Mouse (Mus musculus) testis, postnatal 10 days (tissue): Measurements from ENCODE around the gene Rsad1.
A peak's percentile ranks its signal among the peaks of the same experiment; 100 is the strongest.

Experiments
- DNase-seq: peaks from one replicate; pipeline ENCODE4 v3.0.0; 2021; ENCODE audit warnings: low spot score

Gene Rsad1

GRCm38 (mm10) chr11:94548041-94548784 lies 842 bp downstream of the Rsad1 start:
- peak; percentile 75 for DNase-seq

- DNase-seq, result no peak
Observed at GRCm38 (mm10) chr11:94547271-94547670, 1.8 kb downstream of the Rsad1 start.

GRCm38 (mm10) chr11:94546381-94546780 lies 2.7 kb downstream of the Rsad1 start:
- no peak for DNase-seq

DNA sequence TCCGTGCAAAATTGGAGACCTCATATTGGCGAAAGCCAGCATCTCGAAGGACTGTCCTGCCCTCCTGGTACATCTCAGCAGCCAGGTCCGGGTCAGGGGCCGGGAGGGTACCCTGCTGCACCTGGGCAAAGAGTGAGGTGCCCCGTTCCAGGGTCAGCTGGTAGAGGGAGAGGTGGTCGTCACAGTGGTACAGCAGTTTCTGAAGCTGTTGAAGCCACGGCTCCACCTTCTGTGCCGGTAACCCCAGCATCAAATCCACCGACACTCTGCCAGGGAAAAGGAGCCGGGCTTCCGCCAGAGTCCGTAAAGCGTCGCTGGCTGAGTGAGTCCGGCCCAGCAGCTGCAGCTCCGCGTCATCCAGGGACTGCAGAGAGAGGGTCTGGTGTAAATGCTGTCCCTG lies 4.6 kb downstream of the Rsad1 start:
- no peak for DNase-seq

DNA sequence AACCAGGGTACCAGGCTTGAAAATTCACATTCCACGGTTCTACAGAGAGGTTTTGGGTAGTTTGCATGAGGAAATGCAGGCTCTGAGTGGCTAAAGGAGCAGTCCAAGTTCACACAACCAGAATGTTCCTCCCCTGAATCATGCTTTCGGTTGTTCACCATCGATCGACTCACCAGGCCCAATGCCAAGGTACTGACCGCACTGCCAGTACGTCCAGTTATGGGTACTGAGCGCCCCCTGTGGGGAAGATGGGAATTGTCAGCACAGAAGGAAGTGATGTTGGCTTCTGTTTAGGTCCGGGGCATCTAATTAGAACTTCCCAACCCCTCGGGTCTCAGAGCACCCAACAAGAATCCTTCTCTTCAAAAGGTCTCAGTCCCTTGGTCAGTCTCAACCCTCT lies 5.1 kb downstream of the Rsad1 start:
- peak; percentile 97 for DNase-seq

DNA sequence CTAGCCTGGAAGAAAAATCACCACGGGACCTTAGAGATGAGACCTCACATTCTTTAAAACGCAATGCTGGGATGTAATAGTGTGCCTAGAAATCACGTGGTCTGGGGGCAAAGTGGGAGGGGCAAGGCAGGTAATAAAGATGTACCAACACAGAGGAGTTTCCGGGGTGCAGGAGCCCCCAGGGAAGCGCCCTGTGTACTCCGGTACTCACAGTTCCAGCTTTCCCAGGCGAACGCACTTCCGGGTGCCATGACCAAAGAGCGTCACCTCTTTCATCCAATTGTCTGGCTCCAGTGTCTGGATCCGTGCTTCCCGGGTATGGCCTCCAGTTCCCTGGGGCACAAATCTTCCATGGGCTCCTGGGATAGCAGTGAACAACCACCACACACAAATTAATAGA lies 5.7 kb downstream of the Rsad1 start:
- DNase-seq, result no peak

GRCm38 (mm10) chr11:94542400-94542799 lies 6.7 kb downstream of the Rsad1 start:
- DNase-seq, result no peak

DNA sequence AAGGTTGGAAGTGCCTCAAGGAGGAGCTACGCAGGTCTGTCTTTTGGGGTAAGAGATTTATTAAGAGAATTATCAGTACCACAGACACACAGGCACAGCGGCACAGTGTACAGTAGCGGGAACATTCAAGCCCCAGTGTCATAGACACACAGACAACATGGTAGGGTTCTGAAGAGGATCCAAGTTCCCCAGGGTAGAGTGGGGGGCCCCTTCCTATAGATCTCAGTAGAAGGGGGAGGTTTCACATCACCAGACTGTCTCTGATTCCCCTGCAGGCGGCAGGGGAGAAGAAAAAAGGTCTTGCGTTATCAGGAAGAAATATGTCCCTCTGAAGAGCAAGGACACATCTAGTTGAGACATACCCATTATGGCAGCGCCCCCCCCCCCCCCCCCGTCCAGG lies 9.3 kb downstream of the Rsad1 start:
- DNase-seq, result no peak

- DNase-seq, result no peak
Observed at GRCm38 (mm10) chr11:94538733-94539292, 10.2 kb downstream of the Rsad1 start.

DNA sequence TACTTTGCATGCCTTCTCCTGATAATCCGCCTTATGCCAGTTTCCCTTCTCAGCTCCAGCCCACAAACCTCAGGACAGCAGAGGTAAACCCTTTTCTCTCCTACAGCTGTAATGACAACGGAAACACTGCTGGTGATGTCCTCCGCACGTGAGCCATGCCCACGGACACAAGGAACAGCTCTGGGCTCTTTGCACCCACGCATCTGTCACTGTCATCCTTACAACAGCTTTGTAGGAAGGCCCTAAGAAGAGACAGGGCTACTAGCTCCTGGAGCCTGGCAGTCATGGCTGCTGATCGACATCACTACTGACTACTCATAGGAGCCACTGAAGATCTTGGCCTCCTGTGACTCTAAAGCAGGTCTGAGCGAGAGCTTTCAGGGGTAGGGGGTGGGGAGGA lies 15.9 kb downstream of the Rsad1 start:
- no peak for DNase-seq

- no peak for DNase-seq
Observed at GRCm38 (mm10) chr11:94528879-94529278, 20.2 kb downstream of the Rsad1 start.

DNA sequence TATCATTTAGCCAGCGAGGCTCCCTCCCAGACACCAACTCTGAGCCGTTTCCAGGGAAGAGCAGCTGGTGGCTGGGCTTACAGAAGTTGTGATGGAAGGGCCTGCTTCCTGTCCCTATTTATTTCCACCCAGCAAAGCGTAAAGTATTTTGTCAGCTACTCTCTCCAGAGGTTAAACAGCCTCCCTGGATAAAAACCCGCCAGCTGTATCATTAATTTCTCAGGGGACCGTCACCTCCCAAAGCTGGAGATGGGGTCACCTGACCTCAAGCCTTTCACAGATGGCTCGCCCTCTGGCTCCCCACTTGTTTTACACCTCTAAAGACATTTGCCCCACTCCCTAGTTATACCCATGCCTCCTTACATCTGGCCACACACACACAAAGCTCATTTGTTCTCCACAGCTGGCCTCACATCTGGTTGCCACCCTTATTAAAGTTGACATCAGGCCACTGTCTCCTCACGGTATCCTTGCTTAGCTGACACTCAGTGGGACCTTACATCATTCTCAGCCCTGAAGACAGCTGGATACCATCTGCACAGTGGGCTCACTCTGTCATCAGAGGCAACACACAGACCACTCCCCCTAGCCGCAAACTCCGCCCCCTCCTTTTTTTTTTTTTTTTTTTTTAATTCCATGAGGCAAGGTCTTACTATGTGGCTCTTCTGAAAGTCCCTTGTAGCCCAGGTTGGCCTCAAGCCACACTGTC lies 22.7 kb downstream of the Rsad1 start:
- DNase-seq, result no peak

GRCm38 (mm10) chr11:94521219-94521843 lies 27.7 kb downstream of the Rsad1 start, which contains the start of gene Mycbpap:
Mycbpap (minus strand) TSS chr11:94521742.
- peak; percentile 69 for DNase-seq

DNA sequence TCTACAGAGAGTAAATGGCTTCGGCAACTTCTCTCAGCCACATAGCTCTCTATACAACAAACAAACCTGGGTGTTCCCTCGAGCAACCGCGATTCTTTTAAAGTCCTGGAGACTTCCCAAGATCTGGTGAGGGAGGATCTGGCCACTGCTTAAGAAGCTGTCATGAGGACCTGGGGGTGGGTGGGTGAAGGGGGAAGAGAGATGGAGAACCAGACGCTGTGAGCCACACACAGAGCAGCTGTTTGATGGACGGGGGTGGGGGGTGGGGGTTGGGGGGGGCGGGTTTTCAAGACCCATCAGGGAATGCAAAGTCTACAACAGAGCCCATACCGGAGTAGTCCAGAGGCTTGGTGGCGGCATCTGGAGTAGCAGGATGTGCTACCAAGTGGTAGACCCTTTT lies 35.6 kb downstream of the Rsad1 start:
- DNase-seq, result no peak

- DNase-seq, result no peak
Observed at GRCm38 (mm10) chr11:94508976-94509375, 40.1 kb downstream of the Rsad1 start.

- no peak for DNase-seq
Observed at GRCm38 (mm10) chr11:94501482-94501881, 47.6 kb downstream of the Rsad1 start.

GRCm38 (mm10) chr11:94500362-94500761 lies 48.7 kb downstream of the Rsad1 start:
- no peak for DNase-seq

- DNase-seq, result peak; percentile 61
Observed at GRCm38 (mm10) chr11:94499661-94500152, 49.3 kb downstream of the Rsad1 start, which contains the start of gene Epn3. Epn3 (minus strand) TSS chr11:94499974.

- no peak for DNase-seq
Observed at GRCm38 (mm10) chr11:94499035-94499434, 50.0 kb downstream of the Rsad1 start.

GRCm38 (mm10) chr11:94498093-94498996 lies 50.7 kb downstream of the Rsad1 start:
- DNase-seq, result peak; percentile 85

- no peak for DNase-seq
Observed at GRCm38 (mm10) chr11:94495415-94495814, 53.6 kb downstream of the Rsad1 start.

DNA sequence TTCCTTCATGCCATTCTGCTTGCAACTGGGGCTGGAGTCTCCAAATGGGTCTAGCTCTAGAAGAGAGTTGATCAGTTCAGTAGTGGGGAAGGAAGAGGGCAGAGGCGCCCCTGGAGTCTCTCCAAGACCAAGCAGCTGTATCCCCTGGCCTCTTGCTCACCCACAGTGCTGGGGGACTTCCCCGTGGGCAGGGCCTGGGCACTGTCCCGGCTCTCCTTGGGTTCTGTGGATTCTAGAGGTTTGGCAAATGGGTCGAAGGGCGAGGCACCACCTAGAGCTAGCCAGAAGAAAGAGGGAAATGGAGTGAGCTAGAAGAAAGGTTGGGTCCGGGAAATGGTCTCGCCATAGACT lies 57.3 kb downstream of the Rsad1 start:
- DNase-seq, result no peak
